Mouse (Mus musculus): ENCODE measurements around the gene Thbs1.
"Not testable (repeated sequence)": the region's sequence is repeated elsewhere in the genome, so short reads cannot be mapped to it uniquely, and the experiment has no call there.

Gene Thbs1

GRCm38 (mm10) chr2:118114671-118115070, 3.0 kb downstream of the Thbs1 start:
- no peak for DNase-seq

GRCm38 (mm10) chr2:118115647-118116046, 4.0 kb downstream of the Thbs1 start:
- no peak for DNase-seq

GRCm38 (mm10) chr2:118116180-118116579, 4.5 kb downstream of the Thbs1 start:
- no peak for DNase-seq

- DNase-seq: no peak
Measured at GRCm38 (mm10) chr2:118116754-118117290, 5.1 kb downstream of the Thbs1 start.

GRCm38 (mm10) chr2:118117401-118117800, 5.7 kb downstream of the Thbs1 start:
- no peak for DNase-seq

GRCm38 (mm10) chr2:118118045-118118444, 6.4 kb downstream of the Thbs1 start:
- DNase-seq: no peak

- DNase-seq: no peak
Measured at GRCm38 (mm10) chr2:118118515-118118914, 6.8 kb downstream of the Thbs1 start.

GRCm38 (mm10) chr2:118119684-118120083, 8.0 kb downstream of the Thbs1 start:
- no peak for DNase-seq

GRCm38 (mm10) chr2:118120095-118120494, 8.4 kb downstream of the Thbs1 start:
- no peak for DNase-seq

- DNase-seq: no peak
Measured at GRCm38 (mm10) chr2:118120751-118121150, 9.1 kb downstream of the Thbs1 start.

- no peak for DNase-seq
Measured at GRCm38 (mm10) chr2:118122291-118122690, 10.6 kb downstream of the Thbs1 start.

- no peak for DNase-seq
Measured at GRCm38 (mm10) chr2:118123743-118124142, 12.1 kb downstream of the Thbs1 start.

- DNase-seq: no peak
Measured at GRCm38 (mm10) chr2:118124437-118124836, 12.8 kb downstream of the Thbs1 start.

GRCm38 (mm10) chr2:118125211-118125939, 13.7 kb downstream of the Thbs1 start:
- DNase-seq: no peak

- DNase-seq: no peak
Measured at GRCm38 (mm10) chr2:118125943-118126470, 14.3 kb downstream of the Thbs1 start.

- no peak for DNase-seq
Measured at GRCm38 (mm10) chr2:118127516-118128288, 16.0 kb downstream of the Thbs1 start.

- no peak for DNase-seq
Measured at GRCm38 (mm10) chr2:118128313-118128712, 16.6 kb downstream of the Thbs1 start.

GRCm38 (mm10) chr2:118137071-118137470, 25.4 kb downstream of the Thbs1 start:
- no peak for DNase-seq

- DNase-seq: no peak
Measured at GRCm38 (mm10) chr2:118137776-118138175, 26.1 kb downstream of the Thbs1 start.

- DNase-seq: no peak
Measured at GRCm38 (mm10) chr2:118139261-118139660, 27.6 kb downstream of the Thbs1 start.

- DNase-seq: no peak
Measured at GRCm38 (mm10) chr2:118141651-118142050, 30.0 kb downstream of the Thbs1 start.

GRCm38 (mm10) chr2:118147749-118148148, 36.1 kb downstream of the Thbs1 start:
- DNase-seq: not testable (repeated sequence)

- DNase-seq: no peak
Measured at GRCm38 (mm10) chr2:118148321-118149142, 36.9 kb downstream of the Thbs1 start.

All from cerebellum, adult 8-10 months (tissue).